In genomic region chrX:147535616-147536015, GRCm38 (mm10) we compare ENCODE assay signal across 26 mouse cellular contexts. TPM values are rescaled to one million over a fixed set of nuclear protein-coding genes. Genes with fewer than 3 reads are reported as not detected.
DNase-seq lines count a peak whose midpoint lies in the region; ATAC-seq lines count a peak whose summit lies in the region.
"Had no signal": no experiment of that assay in that cellular context is flagged by ENCODE, and none has a peak within 500 bp of the region (broad histone marks: within the 10 kb centered on the region; RNA-seq: fewer than 3 reads in every experiment).

No protein-coding gene starts in this region.

- H3K4me3 ChIP-seq in embryonic facial prominence, embryonic 14.5 days (ENCODE audit: low read depth, low read length), result no peak overlapping the region
- H3K4me3 ChIP-seq in embryonic facial prominence, embryonic 10.5 days, result no peak overlapping the region
- H3K4me3 ChIP-seq in midbrain, embryonic 13.5 days (replicated peaks), result no peak overlapping the region
- H3K4me3 ChIP-seq: embryonic facial prominence, embryonic 12.5 days; embryonic facial prominence, embryonic 15.5 days; forebrain, embryonic 13.5 days; forebrain, embryonic 15.5 days had no signal

- H3K9ac ChIP-seq in embryonic facial prominence, embryonic 14.5 days (ENCODE audit: low read depth, low read length), result no peak overlapping the region
- no peak overlapping the region for H3K9ac ChIP-seq in midbrain, embryonic 13.5 days (replicated peaks)
- H3K9ac ChIP-seq: embryonic facial prominence, embryonic 12.5 days; embryonic facial prominence, embryonic 15.5 days; forebrain, embryonic 13.5 days; forebrain, embryonic 15.5 days; forebrain, postnatal 0 days had no signal

- DNase-seq in embryonic facial prominence, embryonic 14.5 days (ENCODE audit: low spot score), result peak; percentile 6
- DNase-seq in embryonic facial prominence, embryonic 10.5 days (ENCODE audit: low spot score), result no peak
- peak; percentile 81 for DNase-seq in Muller cell, postnatal 12 days (ENCODE audit: inconsistent ontology term)
- DNase-seq in R1 (ENCODE audit: low read depth, low spot score), result peak; percentile 6
- DNase-seq in kidney, adult 18-20 months, result no peak
- DNase-seq in heart, postnatal 4 days, result no peak
- DNase-seq: adrenal gland, adult 2 months; adrenal gland, postnatal 10 days; adrenal gland, postnatal 25 days; cerebellum, adult 11 months; cerebellum, adult 18-20 months; cerebellum, adult 8-10 months; cerebellum, adult 9-11 months; cerebellum, postnatal 14 days; cerebellum, postnatal 36 days; embryo, embryonic 11 days; forebrain, postnatal 0 days had no signal

- H3K9me3 ChIP-seq in embryonic facial prominence, embryonic 14.5 days (ENCODE audit: control insufficient read depth, low read length), result no peaks in the 10 kb centered on the region
- no peaks in the 10 kb centered on the region for H3K9me3 ChIP-seq in embryonic facial prominence, embryonic 10.5 days
- H3K9me3 ChIP-seq in midbrain, embryonic 13.5 days, result no peaks in the 10 kb centered on the region
- H3K9me3 ChIP-seq: embryonic facial prominence, embryonic 12.5 days; embryonic facial prominence, embryonic 15.5 days; forebrain, embryonic 13.5 days; forebrain, embryonic 15.5 days had no signal

- no peak overlapping the region for H3K27ac ChIP-seq in embryonic facial prominence, embryonic 14.5 days (replicated peaks; ENCODE audit: low read depth, low read length)
- no peak overlapping the region for H3K27ac ChIP-seq in embryonic facial prominence, embryonic 10.5 days (replicated peaks)
- no peak overlapping the region for H3K27ac ChIP-seq in midbrain, embryonic 13.5 days
- H3K27ac ChIP-seq: embryonic facial prominence, embryonic 12.5 days; embryonic facial prominence, embryonic 15.5 days; forebrain, embryonic 13.5 days; forebrain, embryonic 15.5 days had no signal

- 76% methylated on average over 2 of the region's 2 CpGs for WGBS in embryonic facial prominence, embryonic 14.5 days
- 90% methylated on average over 2 of the region's 2 CpGs for WGBS in embryonic facial prominence, embryonic 10.5 days
- 79% methylated on average over 2 of the region's 2 CpGs for WGBS in midbrain, embryonic 13.5 days

- no peaks in the 10 kb centered on the region for H3K36me3 ChIP-seq in embryonic facial prominence, embryonic 14.5 days (ENCODE audit: control insufficient read depth, insufficient read depth, low read length)
- no peaks in the 10 kb centered on the region for H3K36me3 ChIP-seq in embryonic facial prominence, embryonic 10.5 days (replicated peaks)
- H3K36me3 ChIP-seq in midbrain, embryonic 13.5 days, result no peaks in the 10 kb centered on the region
- H3K36me3 ChIP-seq: embryonic facial prominence, embryonic 12.5 days; embryonic facial prominence, embryonic 15.5 days; forebrain, embryonic 15.5 days; G1E had no signal

- no peak overlapping the region for H3K4me2 ChIP-seq in embryonic facial prominence, embryonic 14.5 days (ENCODE audit: low read depth, low read length)
- no peak overlapping the region for H3K4me2 ChIP-seq in midbrain, embryonic 13.5 days (replicated peaks)
- H3K4me2 ChIP-seq: embryonic facial prominence, embryonic 12.5 days; embryonic facial prominence, embryonic 15.5 days; forebrain, embryonic 13.5 days; forebrain, embryonic 15.5 days had no signal

- H3K27me3 ChIP-seq in embryonic facial prominence, embryonic 14.5 days (replicated peaks; ENCODE audit: control insufficient read depth, insufficient read depth, low read length), result no peaks in the 10 kb centered on the region
- H3K27me3 ChIP-seq in embryonic facial prominence, embryonic 10.5 days (replicated peaks; ENCODE audit: low read depth, poor library complexity, severe bottlenecking), result no peaks in the 10 kb centered on the region
- H3K27me3 ChIP-seq in midbrain, embryonic 13.5 days, result no peaks in the 10 kb centered on the region
- H3K27me3 ChIP-seq: CH12.LX; embryonic facial prominence, embryonic 12.5 days; embryonic facial prominence, embryonic 15.5 days; forebrain, embryonic 13.5 days; forebrain, embryonic 15.5 days had no signal

- H3K4me1 ChIP-seq in embryonic facial prominence, embryonic 14.5 days (ENCODE audit: control insufficient read depth, insufficient read depth, low read length), result no peaks in the 10 kb centered on the region
- no peaks in the 10 kb centered on the region for H3K4me1 ChIP-seq in embryonic facial prominence, embryonic 10.5 days
- H3K4me1 ChIP-seq in midbrain, embryonic 13.5 days (replicated peaks), result no peaks in the 10 kb centered on the region
- H3K4me1 ChIP-seq: embryonic facial prominence, embryonic 12.5 days; embryonic facial prominence, embryonic 15.5 days; forebrain, embryonic 13.5 days; forebrain, embryonic 15.5 days had no signal

- peak; percentile 30; the same call in 1 of the 2 replicates for ATAC-seq in embryonic facial prominence, embryonic 14.5 days (ENCODE audit: low read depth)
- no peak for ATAC-seq in midbrain, embryonic 13.5 days
- ATAC-seq: CD4-positive, CD25-positive, alpha-beta regulatory T cell, adult 4 months; forebrain, embryonic 13.5 days; forebrain, embryonic 15.5 days; forebrain, postnatal 0 days; Patski had no signal

RNA-seq across cellular contexts. Expression of gene Lrch2, which starts 18.3 kb away (rescaled TPM):
- 8.1 and 9.3 TPM in 2 replicates for polyA plus RNA-seq in embryonic facial prominence, embryonic 14.5 days (2014; fragmentation: Nextera tagmentation; extraction: Ambion mirVana)
- polyA plus RNA-seq in embryonic facial prominence, embryonic 10.5 days (2016; fragmentation: Nextera tagmentation; extraction: Ambion mirVana), result 4.3 and 5.6 TPM in 2 replicates
- total RNA-seq in heart, postnatal 4 days (2021), result 1 to 10 TPM; 6.2 to 6.3 TPM
- 14.0 and 17.4 TPM in 2 replicates for polyA plus RNA-seq in midbrain, embryonic 13.5 days (2015; fragmentation: Nextera tagmentation; extraction: Ambion mirVana)
- total RNA-seq: CH12.LX, G1E had no signal
- polyA plus RNA-seq: CD4-positive, CD25-positive, alpha-beta regulatory T cell, adult 4 months; G1E had no signal

Comparison
In these comparisons a context has a peak if more than half of its experiments do, and no peak if none do; other contexts are left out.
1. DNase-seq: peak in embryonic facial prominence, embryonic 14.5 days (single experiment), Muller cell, postnatal 12 days (single experiment) and R1 (single experiment); none in embryonic facial prominence, embryonic 10.5 days (single experiment), kidney, adult 18-20 months (single experiment) and heart, postnatal 4 days (single experiment).